Mouse (Mus musculus): ENCODE measurements around the gene Rad54l. TPM values are rescaled to one million over a fixed set of nuclear protein-coding genes. Genes with fewer than 3 reads are reported as not detected.

The Rad54l gene
- total RNA-seq, 2 experiments from 2014 or later, result 0.81 to 1.5 TPM

GRCm38 (mm10) chr4:116075631-116076368 lies 47.7 kb downstream of the Rad54l start:
- intact Hi-C loops (cut with DNase I), result no loop called here
- peak; percentile 77 to 83 for DNase-seq

- intact Hi-C loops (cut with DNase I), result no loop called here
These were observed 48.4 kb downstream of the Rad54l start, which contains the start of the genes Uqcrh and Lrrc41 for GRCm38 (mm10) chr4:116074861-116075620. Uqcrh (minus strand) TSS chr4:116075071. Lrrc41 (plus strand) TSS chr4:116075269.

GRCm38 (mm10) chr4:116074145-116074675 lies 49.3 kb downstream of the Rad54l start:
- intact Hi-C loops (cut with DNase I), result no loop called here
- DNase-seq, result no peak

More at GRCm38 (mm10) chr4:116074861-116075620, 48.4 kb downstream of the Rad54l start, which contains the start of the genes Uqcrh and Lrrc41:
- peak; percentile 96 for DNase-seq

- intact Hi-C loops (cut with DNase I), result no loop called here
- no peak for DNase-seq
These were observed 50.3 kb downstream of the Rad54l start for GRCm38 (mm10) chr4:116073146-116073545.

- intact Hi-C loops (cut with DNase I), result loop anchor here (2.0 kb wide), 1 partner anchor 13 kb away; no protein-coding TSS in a partner anchor
- DNase-seq, result no peak
These were observed 53.4 kb downstream of the Rad54l start for GRCm38 (mm10) chr4:116070116-116070515.

- intact Hi-C loops (cut with DNase I), result no loop called here
- no peak for DNase-seq
These were observed 59.6 kb downstream of the Rad54l start for GRCm38 (mm10) chr4:116063855-116064254.

- DNase-seq, result no peak
- intact Hi-C loops (cut with DNase I), result no loop called here
These were observed 64.3 kb downstream of the Rad54l start for GRCm38 (mm10) chr4:116059012-116059726.

GRCm38 (mm10) chr4:116057559-116057958 lies 65.9 kb downstream of the Rad54l start:
- intact Hi-C loops (cut with DNase I), result loop anchor here (2.0 kb wide), 1 partner anchor 13 kb away; no protein-coding TSS in a partner anchor
- DNase-seq, result no peak

GRCm38 (mm10) chr4:116053399-116053961 lies 70.0 kb downstream of the Rad54l start, which contains the start of gene Nsun4:
Nsun4 (minus strand) TSS chr4:116053876.
- peak; percentile 89 to 90 for DNase-seq
- intact Hi-C loops (cut with DNase I), result no loop called here

- peak; percentile 14 to 17 for DNase-seq
- intact Hi-C loops (cut with DNase I), result no loop called here
These were observed 70.8 kb downstream of the Rad54l start for GRCm38 (mm10) chr4:116052526-116053293.

- DNase-seq, result no peak
- intact Hi-C loops (cut with DNase I), result no loop called here
These were observed 74.3 kb downstream of the Rad54l start for GRCm38 (mm10) chr4:116049211-116049610.

GRCm38 (mm10) chr4:116048130-116048920 lies 75.2 kb downstream of the Rad54l start:
- DNase-seq, result peak; percentile 6 to 11
- intact Hi-C loops (cut with DNase I), result no loop called here

GRCm38 (mm10) chr4:116047681-116048080 lies 75.8 kb downstream of the Rad54l start:
- DNase-seq, result no peak
- intact Hi-C loops (cut with DNase I), result no loop called here

GRCm38 (mm10) chr4:116046604-116047003 lies 76.9 kb downstream of the Rad54l start:
- DNase-seq, result no peak
- intact Hi-C loops (cut with DNase I), result no loop called here

Data from heart, postnatal 14 days (tissue).